Mouse (Mus musculus): Measurements from ENCODE around the gene Rpl23a.

Rpl23a gene

DNA sequence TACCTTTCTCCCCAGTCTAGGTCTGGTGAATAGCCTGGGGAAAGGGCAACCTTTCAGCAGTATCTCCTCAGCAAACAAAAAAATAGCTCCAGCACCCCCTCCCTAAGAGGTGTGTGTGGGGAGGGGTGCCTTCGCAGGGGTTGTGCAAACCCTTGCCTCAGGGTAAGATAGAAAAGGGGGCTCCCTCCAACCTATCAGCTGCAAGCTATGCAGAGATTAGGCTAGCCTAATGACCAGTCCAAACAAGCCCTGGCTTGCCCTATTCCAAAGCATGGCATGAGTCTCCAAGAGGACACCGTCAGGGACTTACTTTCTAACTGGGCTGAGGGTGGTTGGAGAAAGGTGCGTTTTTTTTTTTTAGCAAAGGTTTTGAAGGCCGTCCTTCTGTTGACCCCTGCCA is 17.2 kb downstream of the Rpl23a start:
- DNase-seq, result no peak

DNA sequence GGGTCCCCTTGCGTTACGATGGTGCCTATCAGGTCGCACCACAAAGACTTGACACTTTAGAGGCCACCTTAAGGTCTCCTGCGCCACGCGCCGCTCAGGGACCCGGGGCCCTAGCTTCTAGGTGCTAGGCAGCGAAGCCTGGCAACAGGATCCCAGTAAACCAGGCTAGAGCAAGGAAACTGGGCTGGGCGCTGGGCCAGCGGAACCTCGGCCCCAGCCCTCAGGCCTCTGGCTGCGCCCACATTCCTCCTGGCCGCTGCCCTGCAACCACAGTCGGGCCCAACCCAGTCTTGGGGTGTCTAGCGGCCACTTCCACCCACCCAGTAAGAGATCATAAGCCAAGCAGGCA is 17.6 kb downstream of the Rpl23a start:
- DNase-seq, result peak; percentile 91

DNA sequence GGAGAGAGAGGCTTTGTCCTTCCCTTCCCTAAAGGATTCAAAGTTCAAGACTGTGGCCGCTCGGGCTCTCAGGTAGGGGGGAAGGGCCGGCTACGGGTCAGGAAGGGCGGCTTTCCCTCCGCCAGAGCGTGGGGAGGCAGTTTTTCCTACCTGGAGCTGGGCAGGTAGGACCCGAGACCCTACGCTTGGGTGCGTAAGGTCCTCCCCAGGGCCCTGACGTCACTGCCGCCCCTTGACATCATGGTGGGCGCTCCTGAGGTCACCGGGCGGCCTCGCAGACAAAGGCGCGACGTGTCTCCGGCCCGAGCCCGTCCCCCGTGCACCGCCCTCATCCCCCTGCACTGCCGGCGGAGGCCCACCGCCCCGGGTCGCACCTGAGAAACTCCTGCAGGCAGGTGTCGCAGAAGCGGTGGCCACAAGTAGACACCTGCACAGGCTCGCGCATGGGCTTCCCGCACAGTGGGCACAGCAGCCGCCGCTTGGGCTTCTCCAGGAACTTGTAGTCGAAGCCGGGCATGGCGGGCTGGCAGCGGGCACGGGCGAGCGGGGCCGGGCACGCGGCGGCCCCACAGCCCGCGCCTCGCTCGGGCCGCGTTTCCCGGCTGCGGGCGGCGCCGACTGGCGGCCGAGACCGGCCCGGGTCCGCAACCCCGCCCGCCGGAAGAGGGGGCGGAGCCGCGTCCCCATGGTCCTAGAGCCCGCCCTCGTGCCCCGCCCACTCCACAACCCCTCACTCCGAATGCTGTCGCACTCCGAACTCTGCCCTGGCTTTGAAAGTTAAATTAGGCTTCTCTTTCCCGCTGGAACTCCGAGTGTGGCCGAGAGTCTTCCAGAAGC is 18.2 kb downstream of the Rpl23a start, which contains the start of gene Traf4:
Gene Traf4, minus strand, starts transcription at position 666 of the 837 bp plus-strand sequence.
- peak; percentile 74 for DNase-seq

DNA sequence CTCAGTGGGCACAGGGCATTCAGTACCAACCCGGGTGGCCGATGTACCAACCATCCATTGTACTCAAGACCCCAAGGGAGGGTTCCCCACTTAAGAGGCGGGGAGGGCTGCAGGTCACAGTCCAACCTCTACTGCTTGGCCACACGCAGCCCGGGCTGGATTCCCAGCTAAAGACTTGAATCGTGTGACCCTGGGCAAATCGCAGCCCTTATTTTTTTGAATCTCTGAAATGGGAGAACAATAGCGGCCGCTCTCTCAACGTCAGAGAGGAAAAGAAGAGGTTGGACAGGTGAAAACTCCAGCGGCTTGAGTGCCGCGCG is 18.8 kb downstream of the Rpl23a start:
- DNase-seq, result no peak

DNA sequence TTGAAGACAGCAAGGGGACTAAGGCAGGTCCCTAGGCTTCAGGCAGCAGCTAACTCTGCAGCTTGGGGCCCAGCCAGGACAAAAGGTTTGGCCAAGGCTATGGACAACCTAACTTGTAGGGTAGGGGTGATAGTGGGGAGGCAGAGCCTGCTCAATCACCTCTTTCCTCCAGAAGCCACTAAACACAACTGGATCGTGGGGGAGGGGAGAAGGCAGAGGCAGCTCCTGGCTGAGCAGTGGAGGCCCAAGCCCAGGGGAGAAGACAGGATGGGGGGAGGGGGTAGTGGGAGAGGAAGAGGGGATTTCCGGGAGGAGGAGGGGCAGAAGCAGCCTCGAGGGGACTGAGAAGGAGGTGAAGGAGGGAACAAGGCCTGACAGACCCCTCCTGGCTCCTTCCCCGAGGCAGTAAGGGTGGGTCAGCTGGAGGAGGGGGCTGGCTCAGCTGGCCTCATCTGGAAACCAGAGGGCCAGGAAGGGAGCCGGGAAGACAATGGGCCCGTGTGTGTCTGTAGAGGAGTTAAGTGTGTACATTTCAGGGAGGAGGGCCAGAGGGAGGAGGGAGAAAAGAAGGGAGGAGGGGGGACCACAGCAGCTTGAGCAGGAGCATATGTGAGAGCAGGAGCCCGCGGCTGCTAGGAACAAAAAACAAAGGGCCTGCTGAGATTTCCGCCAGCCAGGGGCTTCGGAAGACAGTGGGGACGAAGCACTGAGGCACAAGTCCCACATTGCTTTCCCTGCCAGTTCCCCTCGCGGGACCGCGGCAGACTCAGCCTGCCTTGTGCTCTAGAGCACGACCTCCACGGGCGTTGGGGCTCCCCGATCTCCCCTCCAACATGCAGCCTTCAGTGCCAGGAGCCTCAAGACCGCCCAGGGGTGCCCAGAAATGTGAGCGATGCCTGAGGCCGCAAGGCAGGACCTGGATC is 19.4 kb downstream of the Rpl23a start:
- peak; percentile 64 for DNase-seq

DNA sequence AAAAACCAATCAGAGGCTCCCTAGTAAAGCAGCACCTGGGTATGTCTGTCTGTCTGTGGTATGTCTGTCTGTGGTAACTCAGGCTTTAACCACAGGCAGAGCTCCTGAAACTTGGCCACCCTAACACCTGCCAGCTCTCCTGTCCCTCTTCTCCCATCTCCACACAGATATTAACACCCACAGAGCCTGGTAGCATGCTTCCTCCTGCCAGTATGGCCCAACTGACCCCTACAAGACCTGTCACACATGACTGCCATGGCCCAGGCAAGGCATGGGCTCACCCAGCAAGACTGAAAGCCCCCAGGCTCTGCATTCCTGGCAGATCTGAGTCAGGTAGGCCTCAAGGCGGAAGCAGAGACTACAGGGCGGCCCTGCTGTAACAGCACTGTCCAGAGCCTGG is 20.3 kb downstream of the Rpl23a start:
- DNase-seq, result no peak

DNA sequence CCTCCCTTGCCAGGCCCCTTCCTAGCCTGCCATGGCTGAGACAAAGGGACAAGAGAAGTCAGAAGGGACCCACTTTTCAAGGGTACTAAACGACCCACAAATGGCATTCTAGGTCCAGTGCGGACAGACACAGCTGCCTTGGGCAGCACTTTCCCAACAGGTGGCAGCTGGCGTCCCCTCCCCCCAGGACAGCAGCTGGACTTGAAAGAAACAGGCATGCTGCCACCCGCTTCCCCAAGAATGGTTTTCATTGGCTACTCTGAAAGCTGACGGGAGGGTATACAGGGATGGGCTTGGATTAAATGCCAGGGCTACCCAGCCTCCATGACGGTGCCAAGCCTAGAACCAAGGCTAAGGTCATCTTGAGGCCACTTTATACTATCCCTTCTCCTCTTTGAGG is 20.9 kb downstream of the Rpl23a start:
- DNase-seq, result peak; percentile 55

DNA sequence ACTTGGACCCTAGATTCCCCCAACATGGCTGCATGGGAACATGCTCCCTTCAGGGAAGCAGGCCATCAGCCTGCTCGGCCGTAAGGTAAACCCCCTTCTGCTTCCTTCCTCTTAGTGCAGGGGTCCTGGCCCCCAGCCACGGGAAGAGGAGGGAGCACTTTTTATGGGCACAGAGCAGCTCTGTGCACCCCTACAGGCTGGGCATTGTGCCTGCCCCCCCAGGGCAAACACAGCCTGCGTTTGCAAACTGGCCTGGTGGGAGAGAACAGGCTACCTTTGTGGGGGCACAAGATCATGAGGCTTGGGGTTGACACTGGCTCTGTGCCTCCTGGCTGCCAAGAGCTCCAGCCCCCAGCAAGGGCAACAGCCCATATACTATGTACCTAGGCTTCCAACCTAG is 21.4 kb downstream of the Rpl23a start:
- no peak for DNase-seq

DNA sequence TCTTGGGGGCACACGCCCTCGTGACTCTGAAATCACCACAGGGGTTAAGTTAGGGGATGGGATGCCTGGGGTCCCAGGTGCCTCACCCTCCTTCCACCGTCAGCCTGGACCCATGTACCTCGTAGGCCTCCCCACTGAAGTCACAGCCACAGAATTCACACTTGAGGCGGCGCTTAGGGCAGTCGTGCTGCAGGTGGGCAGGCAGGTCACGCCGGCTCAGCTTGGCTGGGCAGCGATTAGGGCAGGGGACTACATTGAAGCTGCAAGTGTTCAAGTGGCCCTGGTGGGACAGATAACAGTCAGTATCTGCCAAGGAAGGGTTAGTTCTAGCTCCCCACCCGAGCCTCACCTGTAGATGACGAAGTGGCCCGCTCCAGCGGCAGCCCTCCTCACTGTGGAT is 22.2 kb downstream of the Rpl23a start:
- no peak for DNase-seq

DNA sequence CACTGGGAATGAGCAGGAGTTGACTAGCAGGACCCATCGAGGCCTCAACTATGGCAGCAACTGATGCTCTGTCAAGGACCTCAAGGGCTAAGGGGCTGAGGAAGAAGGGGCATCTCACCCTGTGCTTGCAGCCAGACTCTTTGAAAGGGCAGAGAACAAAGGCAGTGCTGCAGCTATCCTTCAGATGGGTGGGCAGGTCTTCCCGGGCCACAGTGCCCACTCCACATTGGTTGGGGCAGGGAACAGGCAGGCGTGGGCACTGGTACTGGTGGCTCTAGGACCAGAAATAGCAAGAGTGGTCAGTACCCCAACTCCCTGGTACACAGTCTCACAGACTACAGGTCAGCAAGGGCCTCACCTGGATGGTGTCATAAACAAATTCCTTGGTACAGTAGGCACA is 22.7 kb downstream of the Rpl23a start:
- DNase-seq, result no peak

DNA sequence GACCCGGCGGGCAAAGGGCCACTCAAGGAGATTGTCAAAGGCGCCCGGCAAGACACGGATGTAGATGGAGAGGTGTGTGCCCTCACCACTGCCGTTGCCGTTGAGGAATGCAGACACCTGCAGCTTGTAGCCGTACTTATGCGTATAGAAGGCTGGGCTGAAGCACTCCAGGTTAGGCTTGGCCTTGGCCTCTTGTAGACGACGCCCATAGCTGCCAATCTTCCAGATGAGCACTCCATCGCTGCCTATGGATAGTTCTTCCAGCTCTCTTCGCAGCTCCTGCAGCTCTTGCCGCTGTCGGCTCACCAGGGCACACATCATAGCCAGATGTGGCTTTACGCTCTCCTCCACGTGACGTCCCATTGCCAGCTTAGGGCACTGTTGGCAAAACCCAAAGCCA is 23.2 kb downstream of the Rpl23a start:
- DNase-seq, result no peak

DNA sequence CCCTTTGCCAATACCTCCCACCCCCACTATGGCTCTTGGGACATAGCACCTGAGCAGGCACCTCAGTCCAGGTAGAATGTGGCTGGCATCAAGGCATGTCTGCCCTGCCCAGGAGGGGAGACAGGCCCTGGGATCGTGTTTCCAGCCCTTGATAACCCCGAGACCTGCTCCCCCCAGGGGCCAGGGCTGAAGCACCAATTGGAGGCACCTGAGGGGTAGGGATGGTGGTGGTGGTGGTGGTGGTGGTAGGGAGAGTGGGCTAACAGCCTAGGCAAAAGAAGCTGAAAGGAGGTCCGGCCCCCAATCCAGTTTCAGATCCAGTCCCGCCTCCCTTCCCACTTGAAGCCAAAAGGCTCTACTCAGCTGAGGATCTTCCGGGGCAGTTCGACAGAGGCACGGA is 23.8 kb downstream of the Rpl23a start:
- DNase-seq, result no peak

DNA sequence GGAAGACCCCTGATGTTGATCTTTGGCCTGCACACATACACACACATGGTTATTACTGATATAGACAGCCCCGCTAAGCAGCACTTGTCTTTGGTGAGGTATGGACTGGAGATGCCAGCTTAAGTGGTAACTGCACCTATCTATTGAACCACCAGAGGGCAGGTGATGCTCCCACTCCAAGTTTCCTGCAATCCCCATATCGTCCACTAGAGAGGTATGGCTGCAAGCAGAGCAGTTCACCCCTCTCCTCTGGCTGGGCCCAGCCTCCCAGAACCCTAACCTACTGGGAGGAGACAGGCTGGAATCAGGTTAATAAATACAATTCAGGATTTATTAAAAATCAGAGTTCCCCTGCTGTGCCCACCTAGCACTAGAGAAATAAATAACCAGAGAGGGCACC is 24.3 kb downstream of the Rpl23a start:
- peak; percentile 79 for DNase-seq

DNA sequence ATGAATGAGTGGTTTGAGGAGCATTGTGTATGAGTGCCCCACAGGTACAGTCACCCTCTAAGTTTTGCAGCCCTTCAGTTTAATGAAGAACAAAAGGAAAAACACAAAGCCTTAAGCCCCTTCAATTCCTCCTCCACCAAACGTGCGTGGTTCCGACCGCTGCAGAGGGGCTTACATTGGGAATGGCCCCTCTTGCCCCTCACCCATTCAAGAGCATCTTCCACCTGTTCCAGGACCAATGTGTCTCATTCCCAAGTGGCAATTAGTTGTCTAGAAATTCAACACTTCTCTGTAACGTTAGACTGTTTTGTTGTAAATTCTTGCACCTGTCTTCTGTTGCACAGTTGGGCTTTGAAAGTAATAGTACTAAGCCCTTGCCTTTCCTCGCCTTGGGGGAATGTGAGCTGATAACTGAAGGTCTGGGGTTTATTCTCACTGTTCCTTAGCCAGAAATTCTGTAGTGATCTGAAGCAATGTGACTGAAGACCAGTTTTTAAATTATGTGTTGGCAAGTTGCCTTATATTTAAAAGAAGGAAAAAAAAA is 27.2 kb downstream of the Rpl23a start:
- no peak for DNase-seq

DNA sequence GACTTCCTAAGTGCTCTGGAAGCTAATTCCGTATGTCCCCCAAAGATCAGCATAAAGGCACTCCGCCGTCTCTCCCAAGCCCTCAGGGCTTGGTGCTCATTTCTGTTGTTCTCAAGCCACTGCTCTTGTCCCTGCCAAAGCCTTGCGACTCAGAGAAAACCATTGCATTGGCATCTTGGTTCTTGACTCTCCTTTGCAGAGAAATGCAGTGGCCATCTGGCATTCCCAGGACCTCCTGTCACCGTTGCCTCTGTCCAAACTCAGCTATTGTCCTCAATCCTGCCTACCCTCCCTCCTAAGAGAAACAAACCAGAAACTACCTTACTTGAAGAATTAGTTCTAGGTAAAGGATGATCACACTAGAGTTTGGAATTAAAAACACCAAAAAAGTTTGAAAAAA is 27.7 kb downstream of the Rpl23a start:
- no peak for DNase-seq

DNA sequence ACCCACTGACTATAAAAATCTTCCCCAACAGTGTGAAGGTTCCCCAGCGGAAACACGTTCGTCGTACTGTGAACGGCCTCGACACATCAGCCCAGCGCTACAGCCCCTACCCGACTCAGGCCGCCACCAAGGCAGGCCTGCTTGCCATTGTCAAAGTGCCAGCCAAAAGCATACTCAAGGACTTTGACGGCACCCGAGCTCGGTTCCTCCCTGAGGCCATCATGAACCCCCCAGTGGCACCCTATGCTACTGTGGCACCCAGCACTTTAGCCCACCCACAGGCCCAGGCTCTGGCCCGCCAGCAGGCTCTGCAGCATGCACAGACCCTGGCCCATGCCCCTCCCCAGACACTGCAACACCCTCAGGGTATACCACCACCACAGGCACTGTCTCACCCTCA is 29.6 kb downstream of the Rpl23a start:
- no peak for DNase-seq

DNA sequence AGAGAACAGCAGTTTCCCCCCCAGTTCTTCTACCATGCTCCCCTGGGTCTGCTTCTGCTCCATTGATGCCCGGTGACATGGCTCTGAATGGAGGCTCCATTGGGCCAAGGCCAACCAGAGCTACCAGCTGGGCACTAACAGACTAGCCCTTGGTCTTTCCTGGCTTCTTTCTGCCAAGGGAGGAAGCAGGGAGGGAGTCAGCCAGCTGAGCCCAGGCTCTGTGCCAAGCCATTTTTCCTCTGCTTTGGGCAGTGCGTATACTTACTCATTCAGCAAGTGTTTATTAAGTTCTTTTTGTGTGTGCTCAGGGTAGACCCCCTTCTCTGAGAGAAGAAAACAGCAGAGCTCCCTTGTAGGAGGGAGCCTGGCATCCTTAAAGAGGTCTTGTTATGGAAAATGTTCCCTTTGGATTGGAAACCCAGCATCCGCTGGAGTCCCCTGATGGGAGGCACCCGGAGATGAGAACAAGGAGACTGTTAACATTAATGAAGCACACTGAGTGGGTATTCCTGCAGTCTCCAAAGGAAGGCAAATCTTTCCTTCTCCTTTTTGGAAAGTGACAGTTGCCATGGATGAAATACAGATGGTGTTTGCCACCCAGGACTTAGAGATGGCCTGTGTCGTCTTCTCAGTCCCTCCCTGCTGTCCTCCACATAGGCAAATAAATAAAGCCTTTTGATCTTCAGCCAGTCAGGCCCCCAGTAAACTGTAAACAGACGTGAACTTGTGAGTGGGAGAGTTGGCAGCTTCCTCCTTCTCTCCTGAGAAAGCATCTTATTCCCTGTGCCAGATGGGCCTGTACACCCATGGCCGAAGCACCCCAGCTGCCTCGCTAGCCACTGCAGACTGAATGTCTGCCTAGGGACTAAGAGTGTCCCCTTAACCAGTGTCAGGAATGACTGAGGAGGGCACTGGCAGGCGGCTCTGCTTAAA is 30.8 kb downstream of the Rpl23a start:
- DNase-seq, result peak; percentile 57

DNA sequence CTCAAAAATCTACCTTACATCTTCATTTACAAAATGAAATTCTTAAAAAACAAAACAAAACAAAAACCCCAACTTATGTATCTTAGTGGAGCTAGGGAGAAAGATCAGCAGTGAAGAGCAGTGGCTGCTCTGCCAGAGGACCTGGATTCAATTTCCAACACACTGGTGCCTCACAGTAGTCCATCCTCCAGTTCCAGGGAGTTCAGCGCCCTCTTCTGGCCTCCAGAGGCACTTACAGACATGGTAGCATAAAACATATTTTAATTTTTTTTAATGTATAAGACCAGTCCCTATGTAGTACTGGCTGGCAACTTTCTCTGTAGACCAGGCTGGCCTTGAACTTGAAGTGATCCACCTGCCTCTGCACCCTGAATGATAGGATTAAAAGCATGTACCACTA is 32.2 kb downstream of the Rpl23a start:
- no peak for DNase-seq

DNA sequence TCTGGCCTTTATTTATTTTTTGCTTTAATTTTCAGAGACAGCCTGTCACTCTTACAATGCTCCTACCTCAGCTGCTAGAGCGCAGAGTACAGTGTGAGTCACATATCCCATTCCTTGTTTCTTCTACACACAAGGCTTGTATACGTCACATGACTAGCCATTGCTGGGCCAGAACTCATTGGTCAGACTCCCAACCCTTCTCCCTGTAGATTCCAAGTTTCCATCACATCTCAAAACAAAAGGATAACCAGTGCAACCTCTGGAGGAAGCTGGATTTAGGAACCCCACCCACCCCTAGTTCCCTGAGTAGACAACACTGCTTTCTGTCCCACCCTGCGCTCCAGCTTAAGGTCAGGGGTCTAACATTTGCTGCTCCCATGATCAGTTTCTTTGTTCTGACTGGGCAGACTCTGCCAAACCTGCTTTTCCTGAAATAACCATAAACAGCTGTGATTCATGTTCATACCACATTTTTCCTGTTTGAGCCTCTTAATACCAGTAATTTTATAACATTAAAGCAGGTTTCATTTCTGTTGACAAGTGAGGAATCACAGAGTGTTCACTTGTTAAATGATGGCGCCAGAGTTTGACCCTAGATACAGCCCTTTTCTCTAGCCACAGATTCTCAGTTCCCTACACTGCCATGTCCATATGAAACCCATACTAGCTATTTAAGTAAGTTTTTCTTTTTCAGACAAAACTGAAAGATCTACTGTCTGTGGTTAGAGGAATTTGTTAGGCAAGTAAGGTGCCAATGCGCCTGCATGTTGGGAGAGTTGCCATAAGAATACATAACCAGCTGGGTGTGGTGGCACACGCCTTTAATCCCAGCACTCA is 36.5 kb downstream of the Rpl23a start:
- DNase-seq, result no peak

DNA sequence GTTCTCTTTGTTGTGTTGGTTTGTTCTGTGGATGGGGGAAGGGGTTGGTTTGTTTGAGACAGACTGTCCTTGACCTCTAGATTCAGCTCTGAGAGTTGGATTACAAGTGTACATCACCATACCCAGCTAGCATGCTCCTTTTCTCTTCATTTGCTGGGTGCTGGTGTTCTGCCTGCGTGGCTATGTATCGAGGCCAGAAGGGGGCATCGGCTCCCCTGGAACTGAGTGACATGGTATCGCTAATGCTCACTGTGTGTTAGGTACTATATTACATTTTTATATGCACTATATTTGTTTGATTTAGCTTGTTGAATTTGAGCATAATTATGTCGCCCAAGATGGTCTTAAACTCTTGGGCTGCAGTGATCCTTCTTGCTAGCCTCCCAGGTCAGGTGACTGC is 37.2 kb downstream of the Rpl23a start:
- no peak for DNase-seq

DNA sequence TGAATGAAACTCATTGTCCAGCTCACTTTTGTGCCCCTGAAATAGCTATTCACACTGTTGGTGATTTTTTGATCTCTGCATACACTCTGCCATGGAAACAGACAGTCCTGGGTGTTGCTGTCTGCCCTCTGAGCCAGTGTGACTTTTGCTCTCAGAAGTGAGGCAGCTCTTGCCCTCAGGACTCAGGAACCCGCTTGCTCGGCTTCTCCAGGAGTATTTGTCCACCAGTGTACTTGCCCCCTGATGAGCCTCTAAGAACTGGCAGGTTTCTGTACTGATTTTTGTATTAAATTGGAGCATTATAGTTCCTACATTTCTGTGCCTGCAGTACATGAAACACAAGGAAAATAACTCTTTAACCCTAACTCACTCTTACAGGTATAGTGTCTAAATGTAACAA is 39.9 kb downstream of the Rpl23a start:
- DNase-seq, result no peak

DNA sequence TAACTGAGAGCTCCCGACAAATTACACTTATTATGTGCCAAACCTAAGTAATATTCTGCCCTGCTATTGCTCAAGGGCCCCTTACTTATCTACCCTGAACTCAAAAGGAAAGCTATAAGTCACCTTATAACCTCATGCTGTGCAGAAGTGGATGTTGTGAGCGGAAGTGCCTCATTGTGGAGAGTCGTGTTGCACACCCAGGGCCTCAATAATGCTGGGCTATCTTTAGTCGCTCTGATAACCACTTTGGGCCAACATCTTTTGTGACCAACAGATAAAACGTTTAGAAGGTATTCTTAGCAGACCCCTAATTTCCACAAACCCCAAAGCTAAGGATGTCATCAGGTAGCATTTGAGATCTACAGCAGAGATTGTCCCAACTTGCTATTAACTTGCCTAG is 42.7 kb downstream of the Rpl23a start:
- DNase-seq, result no peak
